Mouse (Mus musculus): ENCODE data around the gene Sumo3. TPM values are rescaled to one million over a fixed set of nuclear protein-coding genes. Genes with fewer than 3 reads are reported as not detected.

Sumo3 gene
- polyA plus RNA-seq, 1 experiment from 2014 or later, result 340 TPM

GRCm38 (mm10) chr10:77583795-77584422 lies 22.0 kb upstream of the Sumo3 start:
- WGBS, result 88% methylated on average over 10 of the region's 10 CpGs
- no peaks in the 10 kb centered on the region for H3K27me3 ChIP-seq (ENCODE audit: control insufficient read depth, insufficient read depth, low read length)
- no peaks in the 10 kb centered on the region for H3K9me3 ChIP-seq (ENCODE audit: control insufficient read depth, low read length)
- DNase-seq (ENCODE audit: low spot score), result no peak
- peaks cover 9% of the 10 kb centered on the region for H3K36me3 ChIP-seq (ENCODE audit: control insufficient read depth, insufficient read depth, low read length)
- ATAC-seq (ENCODE audit: insufficient number of reproducible peaks, low FRiP score, low TSS enrichment, low read depth), result no peak
- H3K4me3 ChIP-seq (ENCODE audit: low read depth, low read length), result no peak overlapping the region
- peaks cover 2% of the 10 kb centered on the region; the same call in 1 of the 2 replicates for H3K4me1 ChIP-seq (ENCODE audit: control insufficient read depth, insufficient read depth, low read length)
- no peak overlapping the region for H3K9ac ChIP-seq (ENCODE audit: low read length)
- no peak overlapping the region for H3K27ac ChIP-seq (replicated peaks; ENCODE audit: low read depth, low read length)
- H3K4me2 ChIP-seq (ENCODE audit: low read depth, severe bottlenecking), result no peak overlapping the region

- H3K9me3 ChIP-seq (ENCODE audit: control insufficient read depth, low read length), result no peaks in the 10 kb centered on the region
- 91% methylated on average over 3 of the region's 3 CpGs for WGBS
- no peak overlapping the region for H3K4me3 ChIP-seq (ENCODE audit: low read depth, low read length)
- H3K27ac ChIP-seq (replicated peaks; ENCODE audit: low read depth, low read length), result no peak overlapping the region
- no peak for DNase-seq (ENCODE audit: low spot score)
- H3K4me1 ChIP-seq (ENCODE audit: control insufficient read depth, insufficient read depth, low read length), result peaks cover 2% of the 10 kb centered on the region; the same call in 1 of the 2 replicates
- H3K4me2 ChIP-seq (ENCODE audit: low read depth, severe bottlenecking), result no peak overlapping the region
- H3K36me3 ChIP-seq (ENCODE audit: control insufficient read depth, insufficient read depth, low read length), result peaks cover 12% of the 10 kb centered on the region
- no peak overlapping the region for H3K9ac ChIP-seq (ENCODE audit: low read length)
- no peaks in the 10 kb centered on the region for H3K27me3 ChIP-seq (ENCODE audit: control insufficient read depth, insufficient read depth, low read length)
- no peak for ATAC-seq (ENCODE audit: insufficient number of reproducible peaks, low FRiP score, low TSS enrichment, low read depth)
Observed at GRCm38 (mm10) chr10:77586637-77587036, 19.3 kb upstream of the Sumo3 start.

- Histone ChIP-seq H3K27me3 (ENCODE audit: control insufficient read depth, insufficient read depth, low read length) (no peaks in the 10 kb centered on the region), H3K27ac (replicated peaks; ENCODE audit: low read depth, low read length) (no peak overlapping the region), H3K9me3 (ENCODE audit: control insufficient read depth, low read length) (no peaks in the 10 kb centered on the region), H3K9ac (ENCODE audit: low read length) (no peak overlapping the region), H3K36me3 (ENCODE audit: control insufficient read depth, insufficient read depth, low read length) (peaks cover 12% of the 10 kb centered on the region), H3K4me2 (ENCODE audit: low read depth, severe bottlenecking) (no peak overlapping the region), H3K4me3 (ENCODE audit: low read depth, low read length) (no peak overlapping the region), H3K4me1 (ENCODE audit: control insufficient read depth, insufficient read depth, low read length) (peaks cover 1% of the 10 kb centered on the region; the same call in 1 of the 2 replicates)
- WGBS, result 95% methylated on average over 6 of the region's 6 CpGs
- no peak for DNase-seq (ENCODE audit: low spot score)
- no peak for ATAC-seq (ENCODE audit: insufficient number of reproducible peaks, low FRiP score, low TSS enrichment, low read depth)
Observed at GRCm38 (mm10) chr10:77587091-77587775, 18.7 kb upstream of the Sumo3 start.

GRCm38 (mm10) chr10:77588036-77588435 lies 17.9 kb upstream of the Sumo3 start:
- Histone ChIP-seq H3K36me3 (ENCODE audit: control insufficient read depth, insufficient read depth, low read length) (peaks cover 14% of the 10 kb centered on the region), H3K27me3 (ENCODE audit: control insufficient read depth, insufficient read depth, low read length) (no peaks in the 10 kb centered on the region), H3K9me3 (ENCODE audit: control insufficient read depth, low read length) (no peaks in the 10 kb centered on the region), H3K27ac (replicated peaks; ENCODE audit: low read depth, low read length) (no peak overlapping the region), H3K4me2 (ENCODE audit: low read depth, severe bottlenecking) (no peak overlapping the region), H3K9ac (ENCODE audit: low read length) (no peak overlapping the region), H3K4me1 (ENCODE audit: control insufficient read depth, insufficient read depth, low read length) (no peaks in the 10 kb centered on the region), H3K4me3 (ENCODE audit: low read depth, low read length) (no peak overlapping the region)
- no peak for ATAC-seq (ENCODE audit: insufficient number of reproducible peaks, low FRiP score, low TSS enrichment, low read depth)
- WGBS, result 90% methylated on average over 2 of the region's 2 CpGs
- no peak for DNase-seq (ENCODE audit: low spot score)

GRCm38 (mm10) chr10:77589117-77589516 lies 16.8 kb upstream of the Sumo3 start:
- Histone ChIP-seq H3K9me3 (ENCODE audit: control insufficient read depth, low read length) (no peaks in the 10 kb centered on the region), H3K27me3 (ENCODE audit: control insufficient read depth, insufficient read depth, low read length) (no peaks in the 10 kb centered on the region), H3K4me3 (ENCODE audit: low read depth, low read length) (no peak overlapping the region), H3K9ac (ENCODE audit: low read length) (no peak overlapping the region), H3K4me1 (ENCODE audit: control insufficient read depth, insufficient read depth, low read length) (no peaks in the 10 kb centered on the region), H3K27ac (replicated peaks; ENCODE audit: low read depth, low read length) (no peak overlapping the region), H3K36me3 (ENCODE audit: control insufficient read depth, insufficient read depth, low read length) (peaks cover 16% of the 10 kb centered on the region), H3K4me2 (ENCODE audit: low read depth, severe bottlenecking) (no peak overlapping the region)
- no peak for ATAC-seq (ENCODE audit: insufficient number of reproducible peaks, low FRiP score, low TSS enrichment, low read depth)
- DNase-seq (ENCODE audit: low spot score), result no peak
- WGBS, result 86% methylated on average over 7 of the region's 7 CpGs

- Histone ChIP-seq H3K4me1 (ENCODE audit: control insufficient read depth, insufficient read depth, low read length) (no peaks in the 10 kb centered on the region), H3K36me3 (ENCODE audit: control insufficient read depth, insufficient read depth, low read length) (peaks cover 22% of the 10 kb centered on the region), H3K27me3 (ENCODE audit: control insufficient read depth, insufficient read depth, low read length) (no peaks in the 10 kb centered on the region), H3K4me3 (ENCODE audit: low read depth, low read length) (no peak overlapping the region), H3K4me2 (ENCODE audit: low read depth, severe bottlenecking) (no peak overlapping the region), H3K27ac (replicated peaks; ENCODE audit: low read depth, low read length) (no peak overlapping the region), H3K9ac (ENCODE audit: low read length) (no peak overlapping the region), H3K9me3 (ENCODE audit: control insufficient read depth, low read length) (no peaks in the 10 kb centered on the region)
- WGBS, result 86% methylated on average over 8 of the region's 8 CpGs
- ATAC-seq (ENCODE audit: insufficient number of reproducible peaks, low FRiP score, low TSS enrichment, low read depth), result no peak
- no peak for DNase-seq (ENCODE audit: low spot score)
Observed at GRCm38 (mm10) chr10:77589749-77590148, 16.1 kb upstream of the Sumo3 start.

- WGBS, result 43% methylated on average over 6 of the region's 6 CpGs
- H3K36me3 ChIP-seq (ENCODE audit: control insufficient read depth, insufficient read depth, low read length), result peaks cover 27% of the 10 kb centered on the region
Observed at GRCm38 (mm10) chr10:77590812-77591211, 15.1 kb upstream of the Sumo3 start.

GRCm38 (mm10) chr10:77591546-77591945 lies 14.4 kb upstream of the Sumo3 start:
- Histone ChIP-seq H3K9ac (ENCODE audit: low read length) (no peak overlapping the region), H3K27ac (replicated peaks; ENCODE audit: low read depth, low read length) (no peak overlapping the region), H3K36me3 (ENCODE audit: control insufficient read depth, insufficient read depth, low read length) (peaks cover 27% of the 10 kb centered on the region), H3K4me3 (ENCODE audit: low read depth, low read length) (no peak overlapping the region), H3K4me2 (ENCODE audit: low read depth, severe bottlenecking) (no peak overlapping the region), H3K27me3 (ENCODE audit: control insufficient read depth, insufficient read depth, low read length) (no peaks in the 10 kb centered on the region), H3K4me1 (ENCODE audit: control insufficient read depth, insufficient read depth, low read length) (no peaks in the 10 kb centered on the region), H3K9me3 (ENCODE audit: control insufficient read depth, low read length) (no peaks in the 10 kb centered on the region)
- ATAC-seq (ENCODE audit: insufficient number of reproducible peaks, low FRiP score, low TSS enrichment, low read depth), result no peak
- DNase-seq (ENCODE audit: low spot score), result no peak
- WGBS, result 77% methylated on average over 6 of the region's 6 CpGs

More at GRCm38 (mm10) chr10:77590812-77591211, 15.1 kb upstream of the Sumo3 start:
- no peak for ATAC-seq (ENCODE audit: insufficient number of reproducible peaks, low FRiP score, low TSS enrichment, low read depth)
- no peak overlapping the region for H3K4me3 ChIP-seq (ENCODE audit: low read depth, low read length)
- H3K27me3 ChIP-seq (ENCODE audit: control insufficient read depth, insufficient read depth, low read length), result no peaks in the 10 kb centered on the region
- H3K4me1 ChIP-seq (ENCODE audit: control insufficient read depth, insufficient read depth, low read length), result no peaks in the 10 kb centered on the region
- no peak overlapping the region for H3K4me2 ChIP-seq (ENCODE audit: low read depth, severe bottlenecking)
- no peak overlapping the region; the same call in 1 of the 2 replicates for H3K27ac ChIP-seq (replicated peaks; ENCODE audit: low read depth, low read length)
- no peaks in the 10 kb centered on the region for H3K9me3 ChIP-seq (ENCODE audit: control insufficient read depth, low read length)
- no peak overlapping the region for H3K9ac ChIP-seq (ENCODE audit: low read length)
- DNase-seq (ENCODE audit: low spot score), result peak; percentile 75
